Mouse (Mus musculus): ENCODE results near the gene Mdfi. TPM values are rescaled to one million over a fixed set of nuclear protein-coding genes. Genes with fewer than 3 reads are reported as not detected.
"Not testable (repeated sequence)": the region's sequence is repeated elsewhere in the genome, so short reads cannot be mapped to it uniquely, and the experiment has no call there.

Gene Mdfi
- polyA plus RNA-seq, 1 experiment from 2014 or later: 44.7 TPM

- Histone ChIP-seq H3K36me3 (peaks cover 48% of the 10 kb centered on the region), H3K4me1 (replicated peaks) (peaks cover 20% of the 10 kb centered on the region), H3K9ac (replicated peaks) (no peak overlapping the region), H3K9me3 (no peaks in the 10 kb centered on the region), H3K4me2 (no peak overlapping the region), H3K27me3 (peaks cover 3% of the 10 kb centered on the region), H3K27ac (peak overlapping the region; percentile 13; the same call in 1 of the 2 replicates), H3K4me3 (replicated peaks) (no peak overlapping the region)
- WGBS: 66% methylated on average over 10 of the region's 10 CpGs
- ATAC-seq (ENCODE audit: insufficient number of reproducible peaks, insufficient read depth, low FRiP score, low TSS enrichment, low read depth): no peak
Observed at GRCm38 (mm10) chr17:47866037-47866436, 31.5 kb upstream of the Mdfi start.

GRCm38 (mm10) chr17:47864496-47864895, 30.0 kb upstream of the Mdfi start:
- Histone ChIP-seq H3K36me3 (peaks cover 32% of the 10 kb centered on the region), H3K4me1 (replicated peaks) (peaks cover 24% of the 10 kb centered on the region), H3K4me3 (replicated peaks) (no peak overlapping the region), H3K27ac (peak overlapping the region; percentile 82; the same call in 1 of the 2 replicates), H3K4me2 (peak overlapping the region; percentile 40), H3K9ac (replicated peaks) (0 out of 2 replicates have a peak overlapping the region, but pooled peaks have one; percentile 23), H3K27me3 (peaks cover 3% of the 10 kb centered on the region), H3K9me3 (no peaks in the 10 kb centered on the region)
- peak; percentile 57 for ATAC-seq (ENCODE audit: insufficient number of reproducible peaks, insufficient read depth, low FRiP score, low TSS enrichment, low read depth)
- WGBS: 2% methylated on average over 17 of the region's 17 CpGs

- 21% methylated on average over 11 of the region's 11 CpGs for whole genome bisulfite sequencing
Observed at GRCm38 (mm10) chr17:47863437-47863836, 28.9 kb upstream of the Mdfi start.

GRCm38 (mm10) chr17:47863023-47863422, 28.5 kb upstream of the Mdfi start:
- Histone ChIP-seq H3K27me3 (no peaks in the 10 kb centered on the region; the same call in none of the 2 replicates), H3K9me3 (no peaks in the 10 kb centered on the region), H3K36me3 (peaks cover 17% of the 10 kb centered on the region), H3K4me3 (replicated peaks) (no peak overlapping the region), H3K4me1 (replicated peaks) (peaks cover 21% of the 10 kb centered on the region), H3K9ac (replicated peaks) (no peak overlapping the region), H3K4me2 (peak overlapping the region; percentile 23), H3K27ac (peak overlapping the region; percentile 82)
- 58% methylated on average over 4 of the region's 4 CpGs for WGBS
- ATAC-seq (ENCODE audit: insufficient number of reproducible peaks, insufficient read depth, low FRiP score, low TSS enrichment, low read depth): no peak

More at GRCm38 (mm10) chr17:47863437-47863836, 28.9 kb upstream of the Mdfi start:
- Histone ChIP-seq H3K27ac (peak overlapping the region; percentile 82), H3K4me1 (replicated peaks) (peaks cover 24% of the 10 kb centered on the region), H3K9ac (replicated peaks) (0 out of 2 replicates have a peak overlapping the region, but pooled peaks have one; percentile 18), H3K4me2 (peak overlapping the region; percentile 23; the same call in 1 of the 2 replicates), H3K9me3 (no peaks in the 10 kb centered on the region), H3K36me3 (peaks cover 22% of the 10 kb centered on the region), H3K4me3 (replicated peaks) (no peak overlapping the region), H3K27me3 (no peaks in the 10 kb centered on the region; the same call in none of the 2 replicates)
- ATAC-seq (ENCODE audit: insufficient number of reproducible peaks, insufficient read depth, low FRiP score, low TSS enrichment, low read depth): peak; percentile 53

- 78% methylated on average over 4 of the region's 4 CpGs for WGBS
Observed at GRCm38 (mm10) chr17:47855544-47855943, 21.1 kb upstream of the Mdfi start.

GRCm38 (mm10) chr17:47854908-47855307, 20.4 kb upstream of the Mdfi start:
- Histone ChIP-seq H3K36me3 (no peaks in the 10 kb centered on the region), H3K4me3 (replicated peaks) (no peak overlapping the region), H3K27ac (no peak overlapping the region), H3K9ac (replicated peaks) (no peak overlapping the region), H3K27me3 (no peaks in the 10 kb centered on the region; the same call in 1 of the 2 replicates), H3K9me3 (peaks cover 5% of the 10 kb centered on the region; the same call in 1 of the 2 replicates), H3K4me1 (replicated peaks) (peaks cover 9% of the 10 kb centered on the region), H3K4me2 (no peak overlapping the region)
- WGBS: 79% methylated on average over 8 of the region's 8 CpGs
- no peak for ATAC-seq (ENCODE audit: insufficient number of reproducible peaks, insufficient read depth, low FRiP score, low TSS enrichment, low read depth)

More at GRCm38 (mm10) chr17:47855544-47855943, 21.1 kb upstream of the Mdfi start:
- no peak overlapping the region for H3K27ac ChIP-seq
- no peaks in the 10 kb centered on the region; the same call in 1 of the 2 replicates for H3K27me3 ChIP-seq
- no peak overlapping the region for H3K4me3 ChIP-seq (replicated peaks)
- peaks cover 12% of the 10 kb centered on the region for H3K4me1 ChIP-seq (replicated peaks)
- no peaks in the 10 kb centered on the region for H3K36me3 ChIP-seq
- no peak overlapping the region for H3K9ac ChIP-seq (replicated peaks)
- peaks cover 5% of the 10 kb centered on the region; the same call in 1 of the 2 replicates for H3K9me3 ChIP-seq
- no peak overlapping the region for H3K4me2 ChIP-seq
- ATAC-seq (ENCODE audit: insufficient number of reproducible peaks, insufficient read depth, low FRiP score, low TSS enrichment, low read depth): no peak

GRCm38 (mm10) chr17:47853760-47854159, 19.3 kb upstream of the Mdfi start:
- WGBS: 86% methylated on average over 4 of the region's 4 CpGs
- H3K4me3 ChIP-seq (replicated peaks): no peak overlapping the region
- H3K27me3 ChIP-seq: no peaks in the 10 kb centered on the region; the same call in 1 of the 2 replicates
- H3K4me1 ChIP-seq (replicated peaks): peaks cover 9% of the 10 kb centered on the region
- H3K27ac ChIP-seq: no peak overlapping the region
- H3K36me3 ChIP-seq: no peaks in the 10 kb centered on the region
- no peak overlapping the region for H3K9ac ChIP-seq (replicated peaks)
- H3K9me3 ChIP-seq: peaks cover 5% of the 10 kb centered on the region; the same call in 1 of the 2 replicates
- no peak for ATAC-seq (ENCODE audit: insufficient number of reproducible peaks, insufficient read depth, low FRiP score, low TSS enrichment, low read depth)
- H3K4me2 ChIP-seq: no peak overlapping the region

- no peaks in the 10 kb centered on the region for H3K36me3 ChIP-seq
- peaks cover 5% of the 10 kb centered on the region; the same call in 1 of the 2 replicates for H3K9me3 ChIP-seq
- no peak for ATAC-seq (ENCODE audit: insufficient number of reproducible peaks, insufficient read depth, low FRiP score, low TSS enrichment, low read depth)
- H3K4me2 ChIP-seq: no peak overlapping the region
- no peak overlapping the region for H3K9ac ChIP-seq (replicated peaks)
- no peak overlapping the region for H3K27ac ChIP-seq
- no peak overlapping the region for H3K4me3 ChIP-seq (replicated peaks)
- WGBS: 95% methylated on average over 3 of the region's 4 CpGs
- peaks cover 9% of the 10 kb centered on the region for H3K4me1 ChIP-seq (replicated peaks)
- no peaks in the 10 kb centered on the region; the same call in 1 of the 2 replicates for H3K27me3 ChIP-seq
Observed at GRCm38 (mm10) chr17:47853336-47853735, 18.8 kb upstream of the Mdfi start.

- Histone ChIP-seq H3K4me3 (replicated peaks) (peak overlapping the region; percentile 30), H3K4me2 (peak overlapping the region; percentile 57)
- not testable (repeated sequence) for H3K4me1 ChIP-seq (replicated peaks); H3K9ac ChIP-seq (replicated peaks); H3K27me3 ChIP-seq; H3K36me3 ChIP-seq; H3K27ac ChIP-seq; H3K9me3 ChIP-seq
- peak; percentile 69 for ATAC-seq (ENCODE audit: insufficient number of reproducible peaks, insufficient read depth, low FRiP score, low TSS enrichment, low read depth)
- WGBS: 7% methylated on average over 22 of the region's 22 CpGs
Observed at GRCm38 (mm10) chr17:47851798-47852360, 17.4 kb upstream of the Mdfi start.

GRCm38 (mm10) chr17:47850639-47851314, 16.3 kb upstream of the Mdfi start:
- peaks cover 9% of the 10 kb centered on the region for H3K4me1 ChIP-seq (replicated peaks)
- no peak overlapping the region for H3K4me2 ChIP-seq
- ATAC-seq (ENCODE audit: insufficient number of reproducible peaks, insufficient read depth, low FRiP score, low TSS enrichment, low read depth): no peak
- no peak overlapping the region for H3K9ac ChIP-seq (replicated peaks)
- H3K4me3 ChIP-seq (replicated peaks): no peak overlapping the region
- no peaks in the 10 kb centered on the region for H3K36me3 ChIP-seq
- no peaks in the 10 kb centered on the region; the same call in 1 of the 2 replicates for H3K27me3 ChIP-seq
- peaks cover 3% of the 10 kb centered on the region; the same call in 1 of the 2 replicates for H3K9me3 ChIP-seq
- 79% methylated on average over 7 of the region's 7 CpGs for WGBS
- no peak overlapping the region for H3K27ac ChIP-seq

- Histone ChIP-seq H3K27me3 (no peaks in the 10 kb centered on the region; the same call in none of the 2 replicates), H3K27ac (no peak overlapping the region), H3K9ac (replicated peaks) (no peak overlapping the region), H3K4me1 (replicated peaks) (peaks cover 9% of the 10 kb centered on the region), H3K9me3 (no peaks in the 10 kb centered on the region), H3K4me3 (replicated peaks) (no peak overlapping the region), H3K36me3 (no peaks in the 10 kb centered on the region), H3K4me2 (no peak overlapping the region)
- WGBS: 87% methylated on average over 3 of the region's 3 CpGs
- ATAC-seq (ENCODE audit: insufficient number of reproducible peaks, insufficient read depth, low FRiP score, low TSS enrichment, low read depth): no peak
Observed at GRCm38 (mm10) chr17:47850035-47850434, 15.5 kb upstream of the Mdfi start.
